Mouse (Mus musculus) common myeloid progenitor, adult 5-6 weeks (primary cell): ENCODE measurements around the gene Rnft1. TPM values are rescaled to one million over a fixed set of nuclear protein-coding genes. Genes with fewer than 3 reads are reported as not detected.

ENCODE experiments used
- ATAC-seq: replicated peaks from 2 replicates; pipeline ENCODE4 v1.8.0; 2016; ENCODE audit warnings: low read depth, mild to moderate bottlenecking, moderate TSS enrichment, inconsistent platforms; ENCODE audit not compliant: poor library complexity, severe bottlenecking
- total RNA-seq: library from RNA; stranded (forward); fragments of 200-1000, 187-1606 nt; gene quantifications from 2 replicates; pipeline ENCODE4 v1.2.3, GENCODE M21; 2017

Gene Rnft1
- total RNA-seq = 18.8 and 20.7 TPM in 2 replicates

GRCm38 (mm10) chr11:86484101-86484868 lies at the start of gene Rnft1:
TSS of gene Rnft1 (plus strand) at chr11:86484657.
- ATAC-seq = peak; percentile 96

GRCm38 (mm10) chr11:86436843-86437242 lies 47.6 kb upstream of the Rnft1 start:
- peak; percentile 92 for ATAC-seq

GRCm38 (mm10) chr11:86438261-86438660 lies 46.2 kb upstream of the Rnft1 start:
- ATAC-seq = no peak

- ATAC-seq = 0 out of 2 replicates have a peak, but pooled peaks have one; percentile 62
Measured at GRCm38 (mm10) chr11:86440791-86441190, 43.7 kb upstream of the Rnft1 start.

- no peak for ATAC-seq
Measured at GRCm38 (mm10) chr11:86453991-86454390, 30.5 kb upstream of the Rnft1 start.

- ATAC-seq = no peak
Measured at GRCm38 (mm10) chr11:86457545-86457944, 26.9 kb upstream of the Rnft1 start.

GRCm38 (mm10) chr11:86458866-86459265 lies 25.6 kb upstream of the Rnft1 start:
- ATAC-seq = no peak

GRCm38 (mm10) chr11:86462579-86462978 lies 21.9 kb upstream of the Rnft1 start:
- no peak for ATAC-seq

- ATAC-seq = peak; percentile 82; the same call in 1 of the 2 replicates
Measured at GRCm38 (mm10) chr11:86464275-86464674, 20.2 kb upstream of the Rnft1 start.

GRCm38 (mm10) chr11:86468345-86468744 lies 16.1 kb upstream of the Rnft1 start:
- no peak for ATAC-seq

- no peak for ATAC-seq
Measured at GRCm38 (mm10) chr11:86468971-86469370, 15.5 kb upstream of the Rnft1 start.

GRCm38 (mm10) chr11:86471785-86472184 lies 12.7 kb upstream of the Rnft1 start:
- ATAC-seq = no peak

- ATAC-seq = no peak
Measured at GRCm38 (mm10) chr11:86472771-86473171, 11.7 kb upstream of the Rnft1 start.

GRCm38 (mm10) chr11:86473576-86473975 lies 10.9 kb upstream of the Rnft1 start:
- no peak for ATAC-seq

- ATAC-seq = peak; percentile 23
Measured at GRCm38 (mm10) chr11:86484910-86485510, 553 bp downstream of the Rnft1 start.

GRCm38 (mm10) chr11:86490782-86491181 lies 6.3 kb downstream of the Rnft1 start:
- no peak for ATAC-seq

GRCm38 (mm10) chr11:86497356-86497755 lies 12.9 kb downstream of the Rnft1 start:
- no peak for ATAC-seq

- ATAC-seq = no peak
Measured at GRCm38 (mm10) chr11:86497908-86498307, 13.5 kb downstream of the Rnft1 start.

- ATAC-seq = no peak
Measured at GRCm38 (mm10) chr11:86500795-86501194, 16.3 kb downstream of the Rnft1 start.

- no peak for ATAC-seq
Measured at GRCm38 (mm10) chr11:86503121-86503520, 18.7 kb downstream of the Rnft1 start.

- no peak for ATAC-seq
Measured at GRCm38 (mm10) chr11:86507334-86507733, 22.9 kb downstream of the Rnft1 start.

GRCm38 (mm10) chr11:86507991-86508390 lies 23.5 kb downstream of the Rnft1 start:
- no peak for ATAC-seq
